Mouse (Mus musculus): ENCODE data around the gene Fcho1.

DNA sequence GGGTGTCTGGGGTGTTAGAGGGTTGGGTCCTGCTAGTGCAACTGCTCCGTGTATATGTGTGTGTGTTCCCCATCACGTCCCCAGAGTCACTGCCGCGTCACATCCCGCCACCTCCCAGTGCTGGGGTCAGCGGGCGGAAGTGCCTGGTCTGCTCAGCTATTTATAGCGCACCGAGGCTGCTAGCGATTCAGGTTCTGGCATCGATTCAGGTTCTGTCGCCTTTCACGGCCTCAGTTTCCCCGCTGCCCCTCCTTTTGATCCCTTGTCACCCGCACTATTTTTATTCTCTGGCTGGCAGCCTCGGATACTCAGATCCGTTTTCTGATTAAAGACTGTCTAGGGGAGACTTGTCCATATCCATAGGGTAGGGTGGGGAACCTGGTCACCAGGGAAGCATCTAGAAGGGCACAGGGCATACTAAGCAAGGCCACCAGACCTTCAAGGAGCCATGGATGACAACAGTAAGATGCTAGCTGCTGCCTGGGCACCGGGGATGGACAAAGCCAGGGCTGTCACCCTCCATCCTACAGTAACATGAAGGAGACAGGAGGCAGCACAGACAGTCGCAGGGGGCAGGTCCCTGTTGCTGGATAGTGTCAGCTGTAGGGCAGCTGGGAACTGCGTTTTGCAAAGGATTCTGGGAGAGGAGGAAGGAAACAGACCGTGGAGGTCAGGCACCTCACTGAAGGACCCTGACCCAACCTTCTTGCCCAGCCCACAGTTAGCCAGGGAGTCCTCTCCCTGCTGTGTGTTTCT is 57.1 kb downstream of the Fcho1 start:
- TF ChIP-seq EP300 (IDR thresholded peaks at IDR 0.05; ENCODE audit: insufficient read depth, low read depth, low read length) (0 out of 2 replicates have a peak, but pooled peaks have one; percentile 14), CTCF (IDR thresholded peaks at IDR 0.05) (no peak), POLR2A (IDR thresholded peaks at IDR 0.05; ENCODE audit: insufficient read depth, low read depth, low read length) (peak; percentile 57; the same call in 1 of the 2 replicates)

Data from heart, adult 2 months (tissue).